Mouse (Mus musculus) MEL-GATA-1-ER (cell line): ENCODE measurements around the gene Spg7.
A peak's percentile ranks its signal among the peaks of the same experiment; 100 is the strongest.
"Not testable (repeated sequence)": the region's sequence is repeated elsewhere in the genome, so short reads cannot be mapped to it uniquely, and the experiment has no call there.

Experiments
- DNase-seq: peaks from one replicate; pipeline ENCODE4 v3.0.0-alpha.2; 2012; ENCODE audit warnings: low read depth; ENCODE audit errors: extremely low read depth

Spg7 gene

GRCm38 (mm10) chr8:123097786-123098584, 35.2 kb downstream of the Spg7 start:
- DNase-seq, result no peak

GRCm38 (mm10) chr8:123100288-123100687, 37.5 kb downstream of the Spg7 start:
- no peak for DNase-seq

- DNase-seq, result no peak
These were observed 38.5 kb downstream of the Spg7 start for GRCm38 (mm10) chr8:123101244-123101643.

GRCm38 (mm10) chr8:123101735-123102685, 39.3 kb downstream of the Spg7 start, which contains the start of gene Rpl13:
Rpl13 (plus strand) TSS chr8:123102350.
- DNase-seq, result peak; percentile 90

GRCm38 (mm10) chr8:123102855-123103254, 40.1 kb downstream of the Spg7 start:
- DNase-seq, result not testable (repeated sequence)

GRCm38 (mm10) chr8:123103285-123103684, 40.5 kb downstream of the Spg7 start:
- no peak for DNase-seq

GRCm38 (mm10) chr8:123104046-123104767, 41.5 kb downstream of the Spg7 start:
- DNase-seq, result no peak

- peak; percentile 72 for DNase-seq
These were observed 43.0 kb downstream of the Spg7 start for GRCm38 (mm10) chr8:123105553-123106326.

- no peak for DNase-seq
These were observed 43.8 kb downstream of the Spg7 start for GRCm38 (mm10) chr8:123106531-123106930.

- DNase-seq, result no peak
These were observed 45.3 kb downstream of the Spg7 start for GRCm38 (mm10) chr8:123108010-123108409.

GRCm38 (mm10) chr8:123108953-123109352, 46.2 kb downstream of the Spg7 start:
- DNase-seq, result no peak

- no peak for DNase-seq
These were observed 47.9 kb downstream of the Spg7 start for GRCm38 (mm10) chr8:123110649-123111048.

GRCm38 (mm10) chr8:123112892-123113291, 50.1 kb downstream of the Spg7 start:
- no peak for DNase-seq

- no peak for DNase-seq
These were observed 51.2 kb downstream of the Spg7 start for GRCm38 (mm10) chr8:123113908-123114469.

GRCm38 (mm10) chr8:123114644-123115043, 51.9 kb downstream of the Spg7 start:
- DNase-seq, result no peak

GRCm38 (mm10) chr8:123117127-123117731, 54.5 kb downstream of the Spg7 start, which contains the start of gene Cpne7:
Cpne7 (plus strand) TSS chr8:123117374.
- DNase-seq, result no peak

GRCm38 (mm10) chr8:123117744-123118143, 55.0 kb downstream of the Spg7 start:
- DNase-seq, result no peak

GRCm38 (mm10) chr8:123122059-123122458, 59.3 kb downstream of the Spg7 start:
- DNase-seq, result no peak

GRCm38 (mm10) chr8:123122670-123123069, 59.9 kb downstream of the Spg7 start:
- no peak for DNase-seq
